Comparison of ENCODE assay signal across 10 mouse cellular contexts in the genomic region with DNA sequence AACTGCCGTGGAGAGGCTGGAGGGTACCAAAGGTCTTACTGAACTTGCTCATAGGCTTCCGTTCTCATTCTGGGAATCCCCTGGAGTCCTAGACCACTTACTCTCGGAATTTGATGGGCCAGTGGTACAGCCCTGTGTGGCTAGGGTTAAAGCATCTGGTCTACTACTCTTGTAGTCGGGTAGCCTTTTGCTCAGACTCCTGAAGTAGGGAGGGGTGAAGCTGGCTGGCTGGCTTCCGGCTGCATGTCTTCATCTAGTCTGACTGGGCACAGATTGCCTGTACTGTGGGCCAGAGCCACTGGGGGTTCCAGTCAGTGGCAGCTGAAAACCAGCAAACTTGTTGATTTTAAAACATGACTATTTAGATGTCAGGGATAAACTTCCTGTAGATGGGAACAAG.
DNase-seq lines count a peak whose midpoint lies in the region; ATAC-seq lines count a peak whose summit lies in the region.
"Had no signal": no experiment of that assay in that cellular context is flagged by ENCODE, and none has a peak within 500 bp of the region (broad histone marks: within the 10 kb centered on the region; RNA-seq: fewer than 3 reads in every experiment).

No protein-coding gene starts in this region.

- no peak overlapping the region for H3K9ac ChIP-seq in heart, embryonic 14.5 days (ENCODE audit: low read length)
- H3K9ac ChIP-seq: limb, embryonic 13.5 days had no signal

- ATAC-seq in heart, embryonic 14.5 days (ENCODE audit: insufficient number of reproducible peaks, insufficient read depth, low FRiP score, low read depth) = no peak

- no peaks in the 10 kb centered on the region for H3K9me3 ChIP-seq in heart, embryonic 10.5 days
- no peaks in the 10 kb centered on the region for H3K9me3 ChIP-seq in heart, embryonic 14.5 days (ENCODE audit: control insufficient read depth, low read length)
- H3K9me3 ChIP-seq: limb, embryonic 13.5 days had no signal

- no peak overlapping the region for H3K4me2 ChIP-seq in heart, embryonic 14.5 days (ENCODE audit: low read length)
- H3K4me2 ChIP-seq: limb, embryonic 13.5 days had no signal

- no peak overlapping the region for H3K4me3 ChIP-seq in heart, embryonic 10.5 days
- no peak overlapping the region for H3K4me3 ChIP-seq in heart, embryonic 14.5 days (ENCODE audit: control insufficient read depth in 1 of 2, insufficient read depth in 1 of 2, low read depth in 1 of 2, low read length in 2 of 2)
- H3K4me3 ChIP-seq: limb, embryonic 13.5 days had no signal

- H3K36me3 ChIP-seq in heart, embryonic 10.5 days = peaks cover 2% of the 10 kb centered on the region
- H3K36me3 ChIP-seq in heart, embryonic 14.5 days (ENCODE audit: control insufficient read depth, insufficient read depth, low read length) = peaks cover 2% of the 10 kb centered on the region

- WGBS in heart, embryonic 10.5 days = 70% methylated on average over 5 of the region's 5 CpGs
- 53% methylated on average over 5 of the region's 5 CpGs for WGBS in heart, embryonic 14.5 days

- no peak overlapping the region for H3K27ac ChIP-seq in heart, embryonic 10.5 days
- H3K27ac ChIP-seq in heart, embryonic 14.5 days (replicated peaks in 1 of 2; ENCODE audit: control insufficient read depth in 1 of 2, insufficient read depth in 1 of 2, low read depth in 2 of 2, low read length in 2 of 2) = peak overlapping the region; percentile 31 to 49; a peak in 2 of 4 replicates
- H3K27ac ChIP-seq: limb, embryonic 13.5 days had no signal

- peak; percentile 97 for DNase-seq in heart, adult 11 months
- DNase-seq in heart, embryonic 10.5 days (ENCODE audit: low spot score) = no peak
- peak; percentile 1 for DNase-seq in T-cell, adult 2 months (ENCODE audit: low spot score)
- DNase-seq in kidney, postnatal 25 days = peak; percentile 14 to 41
- DNase-seq in left cerebral cortex, adult 18-20 months (ENCODE audit: low spot score in 2 of 2) = no peak
- DNase-seq in thymus, postnatal 25 days = no peak
- no peak for DNase-seq in retina, postnatal 1 day
- DNase-seq: right cerebral cortex, postnatal 25 days had no signal

- H3K27me3 ChIP-seq in heart, embryonic 10.5 days (ENCODE audit: insufficient read depth, poor library complexity, severe bottlenecking) = no peaks in the 10 kb centered on the region
- no peaks in the 10 kb centered on the region for H3K27me3 ChIP-seq in heart, embryonic 14.5 days (ENCODE audit: control insufficient read depth, insufficient read depth, low read length)
- H3K27me3 ChIP-seq: limb, embryonic 13.5 days had no signal

- 0 out of 2 replicates have a peak, but pooled peaks cover 7% of the 10 kb centered on the region for H3K4me1 ChIP-seq in heart, embryonic 10.5 days
- H3K4me1 ChIP-seq in heart, embryonic 14.5 days (ENCODE audit: control insufficient read depth in 2 of 2, insufficient read depth in 2 of 2, low read length in 2 of 2) = peaks cover 4 to 14% of the 10 kb centered on the region in 2 experiments

Comparison
In these comparisons a context has a peak if more than half of its experiments do, and no peak if none do; other contexts are left out.
1. DNase-seq: peak in heart, adult 11 months (single experiment), T-cell, adult 2 months (single experiment) and kidney, postnatal 25 days (2 of 2); none in heart, embryonic 10.5 days (single experiment), left cerebral cortex, adult 18-20 months (0 of 2), thymus, postnatal 25 days (single experiment) and retina, postnatal 1 day (single experiment).